Mouse (Mus musculus): ENCODE data around the gene Gm28576. TPM values are rescaled to one million over a fixed set of nuclear protein-coding genes. Genes with fewer than 3 reads are reported as not detected.
"Not testable (repeated sequence)": the region's sequence is repeated elsewhere in the genome, so short reads cannot be mapped to it uniquely, and the experiment has no call there.

The Gm28576 gene
- not detected for total RNA-seq (2021)

DNA sequence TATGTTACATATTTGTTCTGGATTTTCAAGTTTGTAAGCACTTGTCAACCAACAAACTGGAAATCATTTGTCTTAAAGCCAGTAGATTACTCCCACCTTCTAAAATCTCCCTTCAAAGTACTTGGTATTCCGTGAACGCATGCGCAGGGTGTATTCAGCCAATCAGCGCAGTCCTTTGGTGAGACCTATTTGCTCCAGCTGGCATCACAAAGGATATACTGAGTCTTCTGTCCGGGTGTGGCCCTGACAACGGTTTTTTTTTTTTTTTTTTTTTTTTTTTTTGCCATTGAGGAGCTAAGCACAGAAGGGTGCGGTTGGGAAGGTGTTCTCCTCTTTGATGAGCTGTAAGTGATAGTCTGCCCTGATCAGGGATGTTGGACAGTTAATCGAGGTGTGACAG lies at the start of gene Gm28576:
Gene Gm28576, plus strand, starts transcription at position 301 of the 400 bp plus-strand sequence.
- DNase-seq (ENCODE audit: low spot score in 2 of 2); intact Hi-C loops (cut with DNase I): not testable (repeated sequence)

Other genes starting within 250 kb of the Gm28576 start
- gene Gm20826, start 84.5 kb upstream of the Gm28576 start, total RNA-seq (2021): not detected

All from left cerebral cortex, postnatal 25 days (tissue).